Mouse (Mus musculus) forebrain, embryonic 16.5 days (tissue): ENCODE data around the gene Ints6l. TPM values are rescaled to one million over a fixed set of nuclear protein-coding genes. Genes with fewer than 3 reads are reported as not detected.
"Not testable (repeated sequence)": the region's sequence is repeated elsewhere in the genome, so short reads cannot be mapped to it uniquely, and the experiment has no call there.

Experiments used
- ATAC-seq: fragments of 200-750 bp; cut with Nextera tagmentation; 2 replicates; pipeline ENCODE4 v1.8.0; 2017; ENCODE audit warnings: mild to moderate bottlenecking, moderate library complexity
- H3K27ac ChIP-seq: fragments of 300-500 bp; sonication (generic); 2 replicates; pipeline ENCODE4 v1.5.1; 2014; ENCODE audit warnings: low read length, control low read depth
- H3K27me3 ChIP-seq: fragments of 300-500 bp; sonication (generic); replicated peaks from 2 replicates; pipeline ENCODE4 v1.6.1; 2014; ENCODE audit warnings: low read length; ENCODE audit not compliant: control insufficient read depth, insufficient read depth
- H3K36me3 ChIP-seq: fragments of 300-500 bp; sonication (generic); 2 replicates; pipeline ENCODE4 v1.6.1; 2014; ENCODE audit not compliant: control insufficient read depth, insufficient read depth
- H3K4me1 ChIP-seq: fragments of 300-500 bp; sonication (generic); replicated peaks from 2 replicates; pipeline ENCODE4 v1.6.1; 2014; ENCODE audit warnings: low read length; ENCODE audit not compliant: control insufficient read depth, insufficient read depth
- H3K4me2 ChIP-seq: fragments of 300-500 bp; sonication (generic); 2 replicates; pipeline ENCODE4 v1.6.1; 2014; ENCODE audit warnings: mild to moderate bottlenecking, low read length, control low read depth
- H3K4me3 ChIP-seq: fragments of 300-500 bp; sonication (generic); replicated peaks from 2 replicates; pipeline ENCODE4 v1.5.1; 2014; ENCODE audit warnings: mild to moderate bottlenecking, low read length, control low read depth
- H3K9ac ChIP-seq: fragments of 300-500 bp; sonication (generic); replicated peaks from 2 replicates; pipeline ENCODE4 v1.6.1; 2014; ENCODE audit warnings: low read depth, low read length, control low read depth
- H3K9me3 ChIP-seq: fragments of 300-500 bp; sonication (generic); 2 replicates; pipeline ENCODE4 v1.6.1; 2016; ENCODE audit warnings: low read length; ENCODE audit not compliant: control insufficient read depth
- WGBS: fragments of 180-500 bp; shearing (Covaris S2); extraction: QIAGEN DNeasy Blood & Tissue Kit; methylation state at CpG from one replicate; pipeline ENCODE4 v1.1.7; 2014; 5-methylcytosine and 5-hydroxymethylcytosine counted together
- polyA plus RNA-seq: library from polyadenylated mRNA; unstranded; fragments of >200 nt; fragmentation: Nextera tagmentation; extraction: Ambion mirVana; gene quantifications from 2 replicates; pipeline ENCODE4 v1.2.1, GENCODE M21; 2015

The Ints6l gene
- polyA plus RNA-seq, 1 experiment from 2014 or later = 18.2 TPM

- Histone ChIP-seq H3K4me1 (no peaks in the 10 kb centered on the region), H3K9ac (no peak overlapping the region), H3K4me3 (no peak overlapping the region), H3K27ac (no peak overlapping the region), H3K36me3 (no peaks in the 10 kb centered on the region), H3K9me3 (no peaks in the 10 kb centered on the region), H3K4me2 (no peak overlapping the region), H3K27me3 (no peaks in the 10 kb centered on the region)
- WGBS = 31% methylated on average over 1 of the region's 1 CpGs
- ATAC-seq = no peak
Measured at GRCm38 (mm10) chrX:56489758-56490157, 35.1 kb downstream of the Ints6l start.

- H3K36me3 ChIP-seq = 0 out of 2 replicates have a peak, but pooled peaks cover 2% of the 10 kb centered on the region
- no peaks in the 10 kb centered on the region for H3K27me3 ChIP-seq
- H3K9ac ChIP-seq = no peak overlapping the region
- 79% methylated on average over 7 of the region's 7 CpGs for WGBS
- H3K4me2 ChIP-seq = no peak overlapping the region
- no peaks in the 10 kb centered on the region for H3K9me3 ChIP-seq
- no peaks in the 10 kb centered on the region for H3K4me1 ChIP-seq
- no peak overlapping the region for H3K4me3 ChIP-seq
- no peak for ATAC-seq
- no peak overlapping the region for H3K27ac ChIP-seq
Measured at GRCm38 (mm10) chrX:56497241-56497640, 42.6 kb downstream of the Ints6l start.

- not testable (repeated sequence) for ATAC-seq, H3K9ac ChIP-seq, H3K9me3 ChIP-seq, H3K4me2 ChIP-seq, H3K27me3 ChIP-seq, H3K4me3 ChIP-seq, H3K4me1 ChIP-seq, H3K27ac ChIP-seq, H3K36me3 ChIP-seq
- WGBS = 87% methylated on average over 6 of the region's 6 CpGs
Measured at GRCm38 (mm10) chrX:56524442-56524841, 69.8 kb downstream of the Ints6l start, which contains the start of gene Gm10477. Gm10477 (plus strand) TSS chrX:56524742.

- H3K4me2 ChIP-seq = no peak overlapping the region
- no peak overlapping the region for H3K27ac ChIP-seq
- 8% methylated on average over 3 of the region's 3 CpGs for WGBS
- H3K4me3 ChIP-seq = no peak overlapping the region
- H3K9ac ChIP-seq = no peak overlapping the region
- ATAC-seq = 0 out of 2 replicates have a peak, but pooled peaks have one; percentile 58
- no peaks in the 10 kb centered on the region for H3K4me1 ChIP-seq
- H3K36me3 ChIP-seq = no peaks in the 10 kb centered on the region
- H3K27me3 ChIP-seq = no peaks in the 10 kb centered on the region
- H3K9me3 ChIP-seq = no peaks in the 10 kb centered on the region
Measured at GRCm38 (mm10) chrX:56531266-56531665, 76.6 kb downstream of the Ints6l start.

GRCm38 (mm10) chrX:56537162-56537561 lies 82.5 kb downstream of the Ints6l start:
- H3K4me1 ChIP-seq = no peaks in the 10 kb centered on the region
- H3K4me3 ChIP-seq = no peak overlapping the region
- H3K36me3 ChIP-seq = no peaks in the 10 kb centered on the region
- no peaks in the 10 kb centered on the region for H3K9me3 ChIP-seq
- no peak overlapping the region for H3K9ac ChIP-seq
- 51% methylated on average over 4 of the region's 4 CpGs for WGBS
- no peaks in the 10 kb centered on the region for H3K27me3 ChIP-seq
- no peak overlapping the region for H3K4me2 ChIP-seq
- ATAC-seq = 0 out of 2 replicates have a peak, but pooled peaks have one; percentile 49
- H3K27ac ChIP-seq = no peak overlapping the region

GRCm38 (mm10) chrX:56549506-56549905 lies 94.8 kb downstream of the Ints6l start, which contains the start of gene Gm648:
Gm648 (minus strand) TSS chrX:56549606.
- no peaks in the 10 kb centered on the region for H3K36me3 ChIP-seq
- no peak within 1 kb of the TSS for H3K4me2 ChIP-seq
- no peak within 1 kb of the TSS for H3K27ac ChIP-seq
- 87% methylated on average over 7 of the region's 7 CpGs for WGBS
- H3K9me3 ChIP-seq = no peaks in the 10 kb centered on the region
- no peak within 1 kb of the TSS for H3K9ac ChIP-seq
- H3K4me3 ChIP-seq = no peak within 1 kb of the TSS
- ATAC-seq = no peak
- H3K27me3 ChIP-seq = no peaks in the 10 kb centered on the region
- H3K4me1 ChIP-seq = no peaks in the 10 kb centered on the region

- 86% methylated on average over 3 of the region's 3 CpGs for WGBS
Measured at GRCm38 (mm10) chrX:56553584-56553983, 98.9 kb downstream of the Ints6l start.

More at GRCm38 (mm10) chrX:56553584-56553983, 98.9 kb downstream of the Ints6l start:
- Histone ChIP-seq H3K27me3 (no peaks in the 10 kb centered on the region), H3K4me3 (no peak overlapping the region), H3K27ac (no peak overlapping the region), H3K4me2 (no peak overlapping the region), H3K36me3 (no peaks in the 10 kb centered on the region), H3K4me1 (no peaks in the 10 kb centered on the region), H3K9ac (no peak overlapping the region), H3K9me3 (no peaks in the 10 kb centered on the region)
- ATAC-seq = no peak

Other genes starting within 250 kb of the Ints6l start
- not detected in 2 replicates for gene Gm773, start 242.0 kb upstream of the Ints6l start, polyA plus RNA-seq
- gene Zfp449, start 108.5 kb upstream of the Ints6l start, polyA plus RNA-seq = 6.4 and 7.0 TPM in 2 replicates
- 16.4 and 22.3 TPM in 2 replicates for gene Smim10l2a, start 80.3 kb upstream of the Ints6l start, polyA plus RNA-seq
- gene Gm2174, start 6.9 kb upstream of the Ints6l start, polyA plus RNA-seq = 1.4 and 2.7 TPM in 2 replicates
- not detected in 2 replicates for gene Gm10477, start 69.9 kb downstream of the Ints6l start, polyA plus RNA-seq
- gene Gm648, start 94.7 kb downstream of the Ints6l start, polyA plus RNA-seq = 0.24 TPM in 1 of 2 replicates, not detected in the other
- 52.1 and 58.7 TPM in 2 replicates for gene Mmgt1, start 143.2 kb downstream of the Ints6l start, polyA plus RNA-seq
- gene Slc9a6, start 154.9 kb downstream of the Ints6l start, polyA plus RNA-seq = 53.3 and 54.4 TPM in 2 replicates